Mouse (Mus musculus): ENCODE measurements around the gene Cldn12.
A peak's percentile ranks its signal among the peaks of the same experiment; 100 is the strongest.

Gene Cldn12

GRCm38 (mm10) chr5:5494269-5495005 lies 20.3 kb downstream of the Cldn12 start:
- DNase-seq = peak; percentile 56 to 70

- DNase-seq = no peak
Observed at GRCm38 (mm10) chr5:5492163-5492562, 22.6 kb downstream of the Cldn12 start.

GRCm38 (mm10) chr5:5486071-5486470 lies 28.7 kb downstream of the Cldn12 start:
- DNase-seq = no peak

GRCm38 (mm10) chr5:5483254-5483858 lies 31.4 kb downstream of the Cldn12 start:
- DNase-seq = no peak

- DNase-seq = peak; percentile 46 to 53
Observed at GRCm38 (mm10) chr5:5481662-5482061, 33.1 kb downstream of the Cldn12 start.

GRCm38 (mm10) chr5:5479043-5479442 lies 35.7 kb downstream of the Cldn12 start, which contains the start of gene 1700015F17Rik:
Gene 1700015F17Rik, minus strand, starts transcription at chr5:5479143.
- no peak for DNase-seq

- no peak for DNase-seq
Observed at GRCm38 (mm10) chr5:5476133-5476532, 38.6 kb downstream of the Cldn12 start.

GRCm38 (mm10) chr5:5465256-5465655 lies 49.5 kb downstream of the Cldn12 start:
- no peak for DNase-seq
